Mouse (Mus musculus): Measurements from ENCODE around the gene Gnb1l. TPM values are rescaled to one million over a fixed set of nuclear protein-coding genes. Genes with fewer than 3 reads are reported as not detected.

Gene Gnb1l
- polyA plus RNA-seq, 1 experiment from 2014 or later = 16.9 TPM

- no peaks in the 10 kb centered on the region for H3K36me3 ChIP-seq (ENCODE audit: control insufficient read depth, insufficient read depth, low read length)
- no peak overlapping the region for H3K9ac ChIP-seq (ENCODE audit: low read length)
- H3K27me3 ChIP-seq (replicated peaks; ENCODE audit: control insufficient read depth, insufficient read depth, low read length) = peaks cover 97% of the 10 kb centered on the region
- H3K4me2 ChIP-seq (ENCODE audit: low read length) = no peak overlapping the region
- H3K4me1 ChIP-seq (replicated peaks; ENCODE audit: control insufficient read depth, insufficient read depth, low read length) = peaks cover 28% of the 10 kb centered on the region
- WGBS = 5% methylated on average over 31 of the region's 31 CpGs
- H3K4me3 ChIP-seq (ENCODE audit: low read depth, low read length) = no peak overlapping the region
- H3K9me3 ChIP-seq (ENCODE audit: control insufficient read depth, low read length) = no peaks in the 10 kb centered on the region
- no peak for ATAC-seq (replicated peaks; ENCODE audit: low FRiP score, low TSS enrichment, low read depth)
- H3K27ac ChIP-seq (ENCODE audit: low read depth) = no peak overlapping the region
- no peak for DNase-seq (ENCODE audit: low spot score)
Observed at GRCm38 (mm10) chr16:18588738-18589055, 90.2 kb downstream of the Gnb1l start.

DNA sequence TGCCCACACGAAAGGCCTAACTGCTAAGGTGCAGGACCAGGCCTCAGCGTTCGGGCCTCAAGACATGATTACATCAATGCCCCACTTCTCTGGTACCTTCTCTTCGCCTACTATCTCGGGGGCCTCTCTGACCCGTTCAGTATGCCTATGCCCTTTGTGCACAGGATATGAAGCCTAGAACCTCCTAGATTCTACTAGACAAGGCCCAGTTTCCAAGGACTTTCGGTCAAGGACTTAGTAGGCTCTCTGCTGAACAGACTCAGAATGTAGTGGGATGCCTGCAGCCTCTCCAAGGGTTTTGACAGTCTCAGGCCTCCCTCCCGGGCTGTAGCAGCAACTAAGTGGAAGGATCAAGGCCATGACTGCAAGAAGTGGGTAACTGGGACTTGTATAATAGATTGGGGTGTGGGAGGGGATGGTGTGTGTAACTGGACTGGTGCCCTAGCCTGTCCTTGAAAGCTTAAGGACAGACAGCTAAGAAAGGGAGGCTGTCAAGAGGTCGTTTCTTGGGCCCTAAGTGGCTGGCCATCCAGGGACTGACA is 90.6 kb downstream of the Gnb1l start:
- Histone ChIP-seq H3K4me2 (ENCODE audit: low read length) (no peak overlapping the region), H3K36me3 (ENCODE audit: control insufficient read depth, insufficient read depth, low read length) (no peaks in the 10 kb centered on the region), H3K9me3 (ENCODE audit: control insufficient read depth, low read length) (no peaks in the 10 kb centered on the region), H3K9ac (ENCODE audit: low read length) (no peak overlapping the region), H3K27ac (ENCODE audit: low read depth) (no peak overlapping the region), H3K4me3 (ENCODE audit: low read depth, low read length) (no peak overlapping the region), H3K27me3 (replicated peaks; ENCODE audit: control insufficient read depth, insufficient read depth, low read length) (peaks cover 95% of the 10 kb centered on the region), H3K4me1 (replicated peaks; ENCODE audit: control insufficient read depth, insufficient read depth, low read length) (peaks cover 28% of the 10 kb centered on the region)
- DNase-seq (ENCODE audit: low spot score) = no peak
- 33% methylated on average over 9 of the region's 9 CpGs for WGBS
- ATAC-seq (replicated peaks; ENCODE audit: low FRiP score, low TSS enrichment, low read depth) = no peak

DNA sequence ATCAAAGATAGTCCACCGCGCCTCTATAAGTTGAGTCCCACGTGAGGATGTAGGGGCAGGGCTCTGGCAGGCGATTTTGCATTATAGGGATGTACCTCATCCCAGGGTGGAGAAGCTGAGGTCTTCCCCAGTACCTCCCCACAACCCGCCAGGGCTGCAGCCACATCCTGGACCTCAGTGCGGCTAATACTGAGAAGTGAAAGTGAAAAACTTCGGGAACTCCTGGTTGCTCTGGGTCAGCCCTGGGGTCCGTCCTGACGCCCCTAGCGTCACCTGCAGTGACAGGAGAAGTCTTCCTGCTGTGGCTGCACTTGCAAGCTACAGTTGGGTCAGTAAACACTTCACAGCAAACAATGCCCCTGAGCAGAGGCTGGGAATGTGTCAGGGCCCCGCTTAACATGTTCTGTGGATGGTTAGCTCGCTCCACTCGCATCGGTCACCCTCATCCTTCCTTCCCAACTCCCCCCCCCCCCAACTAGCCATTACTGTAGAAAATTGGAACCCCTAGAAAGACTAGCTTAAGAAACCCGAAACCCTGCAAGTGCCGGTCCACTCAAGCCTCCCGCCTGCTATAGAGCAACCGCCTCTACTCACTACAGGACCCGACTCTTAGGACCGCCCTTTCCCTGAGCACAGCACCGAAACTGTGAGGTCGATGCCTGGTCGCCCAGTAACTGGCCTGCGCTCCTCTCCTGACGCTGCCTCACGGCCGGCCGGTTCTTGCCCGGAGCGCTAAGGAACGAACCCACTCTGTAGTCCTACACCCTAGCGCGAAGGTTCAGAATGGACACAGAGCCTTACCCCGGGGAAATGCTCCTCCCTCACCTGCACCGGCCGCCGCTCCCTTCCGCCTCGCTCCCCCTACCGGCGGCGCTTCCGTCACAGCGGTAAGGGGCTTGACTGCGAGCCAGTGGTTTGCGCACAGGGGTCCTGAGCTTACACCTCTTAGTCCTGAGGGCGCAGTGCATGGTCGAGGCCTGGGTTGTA is 91.6 kb downstream of the Gnb1l start, which contains the start of gene Tbx1:
Gene Tbx1, minus strand, starts transcription at position 868 of the 987 bp plus-strand sequence.
- Histone ChIP-seq H3K27ac (ENCODE audit: low read depth) (no peak within 1 kb of the TSS), H3K27me3 (replicated peaks; ENCODE audit: control insufficient read depth, insufficient read depth, low read length) (peaks cover 89% of the 10 kb centered on the region), H3K4me2 (ENCODE audit: low read length) (peak within 1 kb of the TSS; percentile 49), H3K36me3 (ENCODE audit: control insufficient read depth, insufficient read depth, low read length) (no peaks in the 10 kb centered on the region), H3K9ac (ENCODE audit: low read length) (no peak within 1 kb of the TSS), H3K4me3 (ENCODE audit: low read depth, low read length) (peak within 1 kb of the TSS; percentile 22), H3K4me1 (replicated peaks; ENCODE audit: control insufficient read depth, insufficient read depth, low read length) (peaks cover 28% of the 10 kb centered on the region), H3K9me3 (ENCODE audit: control insufficient read depth, low read length) (no peaks in the 10 kb centered on the region)
- WGBS = 3% methylated on average over 48 of the region's 48 CpGs
- DNase-seq (ENCODE audit: low spot score) = peak; percentile 81
- no peak for ATAC-seq (replicated peaks; ENCODE audit: low FRiP score, low TSS enrichment, low read depth)

DNA sequence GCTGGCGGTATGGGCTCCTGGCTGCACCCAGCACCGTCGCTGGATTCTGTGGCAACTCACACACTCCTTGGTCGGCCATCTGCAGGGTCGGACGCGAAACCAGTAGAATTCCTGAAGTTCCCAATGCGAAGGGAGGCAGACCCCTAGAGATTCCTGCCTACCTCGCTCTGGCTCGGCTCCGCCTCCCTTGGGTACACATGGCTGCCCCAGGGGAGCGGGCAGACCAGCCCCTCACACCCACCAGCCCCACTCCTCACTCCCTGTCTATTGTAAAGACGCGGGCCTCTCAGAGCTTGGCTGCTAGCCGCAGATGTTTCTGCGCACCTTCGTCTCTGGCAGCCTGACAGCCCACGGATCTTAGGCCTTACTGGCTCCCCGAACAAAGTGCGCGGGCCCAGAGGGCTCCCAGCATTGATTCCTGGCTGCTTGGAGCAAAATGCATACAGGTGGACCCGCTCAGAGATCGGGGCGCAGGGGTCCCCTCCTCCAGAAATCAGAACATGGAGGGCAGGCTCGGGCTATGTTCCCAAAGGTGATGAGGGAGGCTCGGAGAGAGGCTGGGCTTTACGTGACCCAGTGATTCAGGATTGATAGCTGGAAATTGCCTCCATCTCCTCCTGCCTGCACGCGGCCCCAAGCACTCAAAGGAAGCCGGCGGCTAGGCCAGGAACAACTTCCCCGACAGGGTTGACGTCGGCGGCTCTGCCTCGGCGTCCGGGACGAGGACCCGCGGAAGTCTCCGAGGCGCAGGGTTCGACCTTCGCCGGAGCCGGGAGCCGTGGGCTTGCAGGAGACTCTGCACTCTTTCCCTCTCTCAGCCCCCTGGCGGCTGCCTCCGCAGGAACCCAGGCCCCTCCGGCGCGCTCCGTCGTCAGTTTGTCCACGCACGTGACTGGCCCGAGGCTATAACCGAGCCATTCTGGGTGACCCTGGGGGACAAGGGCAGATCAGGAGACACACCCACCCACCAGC is 92.8 kb downstream of the Gnb1l start:
- ATAC-seq (replicated peaks; ENCODE audit: low FRiP score, low TSS enrichment, low read depth) (peak; percentile 37; the same call in 1 of the 2 replicates), DNase-seq (ENCODE audit: low spot score) (peak; percentile 82)
- no peak overlapping the region for H3K9ac ChIP-seq (ENCODE audit: low read length)
- H3K36me3 ChIP-seq (ENCODE audit: control insufficient read depth, insufficient read depth, low read length) = no peaks in the 10 kb centered on the region
- H3K4me2 ChIP-seq (ENCODE audit: low read length) = peak overlapping the region; percentile 48
- WGBS = 2% methylated on average over 59 of the region's 59 CpGs
- H3K27ac ChIP-seq (ENCODE audit: low read depth) = no peak overlapping the region
- H3K9me3 ChIP-seq (ENCODE audit: control insufficient read depth, low read length) = no peaks in the 10 kb centered on the region
- H3K27me3 ChIP-seq (replicated peaks; ENCODE audit: control insufficient read depth, insufficient read depth, low read length) = peaks cover 77% of the 10 kb centered on the region
- H3K4me3 ChIP-seq (ENCODE audit: low read depth, low read length) = peak overlapping the region; percentile 21
- H3K4me1 ChIP-seq (replicated peaks; ENCODE audit: control insufficient read depth, insufficient read depth, low read length) = peaks cover 28% of the 10 kb centered on the region

- no peaks in the 10 kb centered on the region for H3K9me3 ChIP-seq (ENCODE audit: control insufficient read depth, low read length)
- H3K4me1 ChIP-seq (replicated peaks; ENCODE audit: control insufficient read depth, insufficient read depth, low read length) = peaks cover 15% of the 10 kb centered on the region
- DNase-seq (ENCODE audit: low spot score) (no peak), ATAC-seq (replicated peaks; ENCODE audit: low FRiP score, low TSS enrichment, low read depth) (no peak)
- no peak overlapping the region for H3K9ac ChIP-seq (ENCODE audit: low read length)
- no peak overlapping the region for H3K27ac ChIP-seq (ENCODE audit: low read depth)
- peaks cover 51% of the 10 kb centered on the region for H3K27me3 ChIP-seq (replicated peaks; ENCODE audit: control insufficient read depth, insufficient read depth, low read length)
- WGBS = 75% methylated on average over 2 of the region's 2 CpGs
- no peaks in the 10 kb centered on the region for H3K36me3 ChIP-seq (ENCODE audit: control insufficient read depth, insufficient read depth, low read length)
- H3K4me3 ChIP-seq (ENCODE audit: low read depth, low read length) = no peak overlapping the region
- no peak overlapping the region for H3K4me2 ChIP-seq (ENCODE audit: low read length)
Observed at GRCm38 (mm10) chr16:18593930-18594329, 95.4 kb downstream of the Gnb1l start.

GRCm38 (mm10) chr16:18596255-18596654 is 97.7 kb downstream of the Gnb1l start:
- H3K27ac ChIP-seq (ENCODE audit: low read depth) = no peak overlapping the region
- H3K9me3 ChIP-seq (ENCODE audit: control insufficient read depth, low read length) = no peaks in the 10 kb centered on the region
- no peak overlapping the region for H3K4me3 ChIP-seq (ENCODE audit: low read depth, low read length)
- no peak overlapping the region for H3K4me2 ChIP-seq (ENCODE audit: low read length)
- no peak for ATAC-seq (replicated peaks; ENCODE audit: low FRiP score, low TSS enrichment, low read depth)
- H3K36me3 ChIP-seq (ENCODE audit: control insufficient read depth, insufficient read depth, low read length) = no peaks in the 10 kb centered on the region
- DNase-seq (ENCODE audit: low spot score) = no peak
- H3K27me3 ChIP-seq (replicated peaks; ENCODE audit: control insufficient read depth, insufficient read depth, low read length) = peaks cover 27% of the 10 kb centered on the region
- no peak overlapping the region for H3K9ac ChIP-seq (ENCODE audit: low read length)
- H3K4me1 ChIP-seq (replicated peaks; ENCODE audit: control insufficient read depth, insufficient read depth, low read length) = peaks cover 6% of the 10 kb centered on the region
- 52% methylated on average over 5 of the region's 5 CpGs for WGBS

DNA sequence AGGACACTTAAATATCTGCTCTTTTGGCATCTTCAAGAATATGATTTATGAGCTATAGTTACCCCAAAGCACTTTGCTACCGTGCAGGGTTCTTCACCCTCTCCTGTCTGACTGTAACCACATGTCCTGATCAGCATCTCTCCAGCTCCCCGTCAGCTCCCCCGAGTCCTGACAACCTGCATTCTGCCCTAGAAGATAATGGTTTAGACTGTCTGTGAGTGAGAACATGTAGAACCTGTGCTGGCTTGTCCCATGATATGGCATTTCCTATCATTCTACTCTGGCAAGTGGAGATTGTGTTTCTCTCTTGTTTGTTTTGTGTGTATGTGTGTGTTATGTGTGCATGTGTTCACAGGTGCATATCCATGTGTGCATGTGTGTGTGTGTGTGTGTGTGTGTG is 99.5 kb downstream of the Gnb1l start:
- 61% methylated on average over 3 of the region's 3 CpGs for WGBS
- H3K27me3 ChIP-seq (replicated peaks; ENCODE audit: control insufficient read depth, insufficient read depth, low read length) = peaks cover 13% of the 10 kb centered on the region; the same call in 1 of the 2 replicates
- DNase-seq (ENCODE audit: low spot score) (no peak), ATAC-seq (replicated peaks; ENCODE audit: low FRiP score, low TSS enrichment, low read depth) (no peak)
- H3K9me3 ChIP-seq (ENCODE audit: control insufficient read depth, low read length) = no peaks in the 10 kb centered on the region
- no peaks in the 10 kb centered on the region for H3K36me3 ChIP-seq (ENCODE audit: control insufficient read depth, insufficient read depth, low read length)
- no peak overlapping the region for H3K4me3 ChIP-seq (ENCODE audit: low read depth, low read length)
- no peak overlapping the region for H3K9ac ChIP-seq (ENCODE audit: low read length)
- no peak overlapping the region for H3K4me2 ChIP-seq (ENCODE audit: low read length)
- H3K4me1 ChIP-seq (replicated peaks; ENCODE audit: control insufficient read depth, insufficient read depth, low read length) = no peaks in the 10 kb centered on the region
- H3K27ac ChIP-seq (ENCODE audit: low read depth) = no peak overlapping the region

- Histone ChIP-seq H3K27ac (ENCODE audit: low read depth) (no peak overlapping the region), H3K4me2 (ENCODE audit: low read length) (no peak overlapping the region), H3K9me3 (ENCODE audit: control insufficient read depth, low read length) (no peaks in the 10 kb centered on the region), H3K27me3 (replicated peaks; ENCODE audit: control insufficient read depth, insufficient read depth, low read length) (no peaks in the 10 kb centered on the region), H3K36me3 (ENCODE audit: control insufficient read depth, insufficient read depth, low read length) (no peaks in the 10 kb centered on the region), H3K4me1 (replicated peaks; ENCODE audit: control insufficient read depth, insufficient read depth, low read length) (no peaks in the 10 kb centered on the region), H3K9ac (ENCODE audit: low read length) (peak overlapping the region; percentile 13; the same call in 1 of the 2 replicates), H3K4me3 (ENCODE audit: low read depth, low read length) (no peak overlapping the region)
- DNase-seq (ENCODE audit: low spot score) = no peak
- ATAC-seq (replicated peaks; ENCODE audit: low FRiP score, low TSS enrichment, low read depth) = no peak
- 58% methylated on average over 7 of the region's 7 CpGs for WGBS
Observed at GRCm38 (mm10) chr16:18601447-18601846, 102.9 kb downstream of the Gnb1l start.
